Mouse (Mus musculus) midbrain, postnatal 0 days (tissue): Measurements from ENCODE around the gene Zcwpw1. TPM values are rescaled to one million over a fixed set of nuclear protein-coding genes. Genes with fewer than 3 reads are reported as not detected.
A peak's percentile ranks its signal among the peaks of the same experiment; 100 is the strongest.

Experiments
- ATAC-seq: fragments of 200-750 bp; cut with Nextera tagmentation; 2 replicates; pipeline ENCODE4 v1.8.0; 2017; ENCODE audit warnings: moderate number of reproducible peaks, mild to moderate bottlenecking, moderate TSS enrichment, moderate library complexity; ENCODE audit not compliant: low FRiP score
- DNase-seq: peaks from one replicate; pipeline ENCODE4 v3.0.0-alpha.2; 2015; ENCODE audit warnings: low spot score
- H3K27ac ChIP-seq: fragments of 300-500 bp; sonication (generic); 2 replicates; pipeline ENCODE4 v1.5.1; 2014; ENCODE audit warnings: low read depth, mild to moderate bottlenecking, low read length, mixed read lengths
- H3K27me3 ChIP-seq: fragments of 300-500 bp; sonication (generic); 2 replicates; pipeline ENCODE4 v1.6.1; 2014; ENCODE audit warnings: low read length, control low read depth, mixed read lengths; ENCODE audit not compliant: insufficient read depth
- H3K36me3 ChIP-seq: fragments of 300-500 bp; sonication (generic); 2 replicates; pipeline ENCODE4 v1.6.1; 2014; ENCODE audit warnings: low read length, control low read depth, mixed read lengths; ENCODE audit not compliant: insufficient read depth
- H3K4me1 ChIP-seq: fragments of 300-500 bp; sonication (generic); 2 replicates; pipeline ENCODE4 v1.6.1; 2014; ENCODE audit warnings: mild to moderate bottlenecking, control low read depth, antibody characterized with exemption, low read length, mixed read lengths; ENCODE audit not compliant: insufficient read depth
- H3K4me2 ChIP-seq: fragments of 300-500 bp; sonication (generic); 2 replicates; pipeline ENCODE4 v1.6.1; 2014; ENCODE audit warnings: low read depth, mild to moderate bottlenecking, low read length, mixed read lengths; ENCODE audit not compliant: poor library complexity, severe bottlenecking
- H3K4me3 ChIP-seq: fragments of 300-500 bp; sonication (generic); 2 replicates; pipeline ENCODE4 v1.5.1; 2014; ENCODE audit warnings: low read depth, mild to moderate bottlenecking, low read length, moderate library complexity
- H3K9ac ChIP-seq: fragments of 300-500 bp; sonication (generic); replicated peaks from 2 replicates; pipeline ENCODE4 v1.6.1; 2014; ENCODE audit warnings: mild to moderate bottlenecking, low read length, moderate library complexity, mixed read lengths; ENCODE audit not compliant: poor library complexity, severe bottlenecking
- H3K9me3 ChIP-seq: fragments of 300-500 bp; sonication (generic); 2 replicates; pipeline ENCODE4 v1.6.1; 2016; ENCODE audit warnings: low read length, control low read depth
- CTCF ChIP-seq: IDR thresholded peaks from 2 replicates; pipeline ENCODE4 v1.5.1; 2016; ENCODE audit warnings: antibody characterized with exemption, mild to moderate bottlenecking
- WGBS: fragments of 180-500 bp; shearing (Covaris S2); extraction: QIAGEN DNeasy Blood & Tissue Kit; methylation state at CpG from one replicate; pipeline ENCODE4 v1.1.7; 2014; 5-methylcytosine and 5-hydroxymethylcytosine counted together
- polyA plus RNA-seq: library from polyadenylated mRNA; unstranded; fragments of >200 nt; fragmentation: Nextera tagmentation; extraction: Ambion mirVana; gene quantifications from 2 replicates; pipeline ENCODE4 v1.2.1, GENCODE M21; 2015
- total RNA-seq: library from RNA; depleted of rRNA; stranded (reverse); fragments of >200 nt; gene quantifications from 2 replicates; pipeline ENCODE4 v1.2.3, GENCODE M21; 2014

The Zcwpw1 gene
- total and polyA plus RNA-seq, 2 experiments from 2014 or later = 5.8 to 9.0 TPM

GRCm38 (mm10) chr5:137788946-137789531 lies 1.4 kb downstream of the Zcwpw1 start:
- H3K36me3 ChIP-seq = no peaks in the 10 kb centered on the region
- WGBS = 96% methylated on average over 2 of the region's 2 CpGs
- no peak overlapping the region for H3K9ac ChIP-seq
- no peak for DNase-seq
- no peaks in the 10 kb centered on the region for H3K27me3 ChIP-seq
- no peak overlapping the region for H3K4me2 ChIP-seq
- ATAC-seq = no peak
- H3K27ac ChIP-seq = no peak overlapping the region
- H3K9me3 ChIP-seq = no peaks in the 10 kb centered on the region
- H3K4me3 ChIP-seq = no peak overlapping the region
- TF ChIP-seq CTCF = peak; percentile 33; the same call in 1 of the 2 replicates
- H3K4me1 ChIP-seq = peaks cover 14% of the 10 kb centered on the region

- H3K4me3 ChIP-seq = no peak overlapping the region
- no peaks in the 10 kb centered on the region for H3K27me3 ChIP-seq
- 0 out of 2 replicates have a peak, but pooled peaks cover 2% of the 10 kb centered on the region for H3K4me1 ChIP-seq
- DNase-seq = no peak
- no peaks in the 10 kb centered on the region for H3K36me3 ChIP-seq
- ATAC-seq = no peak
- no peak overlapping the region for H3K27ac ChIP-seq
- H3K9me3 ChIP-seq = no peaks in the 10 kb centered on the region
- peak; percentile 59 for TF ChIP-seq CTCF
- no peak overlapping the region for H3K4me2 ChIP-seq
- H3K9ac ChIP-seq = no peak overlapping the region
Measured at GRCm38 (mm10) chr5:137791553-137791952, 4.0 kb downstream of the Zcwpw1 start.

GRCm38 (mm10) chr5:137796606-137797005 lies 9.0 kb downstream of the Zcwpw1 start:
- Histone ChIP-seq H3K4me3 (no peak overlapping the region), H3K27ac (no peak overlapping the region), H3K9ac (no peak overlapping the region), H3K27me3 (no peaks in the 10 kb centered on the region), H3K4me2 (no peak overlapping the region), H3K4me1 (no peaks in the 10 kb centered on the region), H3K9me3 (no peaks in the 10 kb centered on the region), H3K36me3 (no peaks in the 10 kb centered on the region)
- WGBS = 82% methylated on average over 3 of the region's 3 CpGs
- TF ChIP-seq CTCF = no peak
- no peak for DNase-seq
- no peak for ATAC-seq

GRCm38 (mm10) chr5:137800917-137801316 lies 13.3 kb downstream of the Zcwpw1 start:
- Histone ChIP-seq H3K4me1 (no peaks in the 10 kb centered on the region), H3K27ac (no peak overlapping the region), H3K9ac (no peak overlapping the region), H3K27me3 (no peaks in the 10 kb centered on the region), H3K9me3 (no peaks in the 10 kb centered on the region), H3K4me2 (no peak overlapping the region), H3K36me3 (no peaks in the 10 kb centered on the region), H3K4me3 (no peak overlapping the region)
- DNase-seq (no peak), ATAC-seq (no peak)
- no peak for TF ChIP-seq CTCF
- 80% methylated on average over 3 of the region's 3 CpGs for WGBS

GRCm38 (mm10) chr5:137806158-137806557 lies 18.6 kb downstream of the Zcwpw1 start:
- Histone ChIP-seq H3K27ac (no peak overlapping the region), H3K9ac (no peak overlapping the region), H3K27me3 (no peaks in the 10 kb centered on the region), H3K9me3 (no peaks in the 10 kb centered on the region), H3K4me3 (no peak overlapping the region), H3K4me2 (no peak overlapping the region), H3K36me3 (no peaks in the 10 kb centered on the region), H3K4me1 (no peaks in the 10 kb centered on the region)
- ATAC-seq = no peak
- DNase-seq = no peak
- no peak for TF ChIP-seq CTCF
- 94% methylated on average over 1 of the region's 1 CpGs for WGBS

GRCm38 (mm10) chr5:137808316-137808715 lies 20.7 kb downstream of the Zcwpw1 start:
- ATAC-seq = no peak
- no peak for DNase-seq
- H3K4me1 ChIP-seq = no peaks in the 10 kb centered on the region
- H3K4me3 ChIP-seq = no peak overlapping the region
- no peak overlapping the region for H3K4me2 ChIP-seq
- H3K27me3 ChIP-seq = no peaks in the 10 kb centered on the region
- 82% methylated on average over 5 of the region's 5 CpGs for WGBS
- no peak overlapping the region for H3K27ac ChIP-seq
- H3K36me3 ChIP-seq = no peaks in the 10 kb centered on the region; the same call in 1 of the 2 replicates
- H3K9ac ChIP-seq = no peak overlapping the region
- no peak for TF ChIP-seq CTCF
- H3K9me3 ChIP-seq = no peaks in the 10 kb centered on the region
